Mouse (Mus musculus) brown adipose tissue, adult 24 weeks (tissue): ENCODE data around the gene Carmil3. TPM values are rescaled to one million over a fixed set of nuclear protein-coding genes. Genes with fewer than 3 reads are reported as not detected.
A peak's percentile ranks its signal among the peaks of the same experiment; 100 is the strongest.

Experiments used
- H3K27ac ChIP-seq: fragments of 200-500 bp; replicated peaks from 2 replicates; pipeline ENCODE4 v1.5.1; 2012; ENCODE audit warnings: low read depth, mild to moderate bottlenecking, low read length
- H3K4me1 ChIP-seq: fragments of 200-500 bp; 2 replicates; pipeline ENCODE4 v1.6.1; 2012; ENCODE audit warnings: low read length, mixed read lengths; ENCODE audit not compliant: control insufficient read depth, insufficient read depth, insufficient read length
- H3K4me3 ChIP-seq: fragments of 200-500 bp; 2 replicates; pipeline ENCODE4 v1.5.1; 2012; ENCODE audit warnings: low read depth, mild to moderate bottlenecking, low read length, moderate library complexity; ENCODE audit not compliant: insufficient read depth
- polyA plus RNA-seq: library from polyadenylated mRNA; stranded (reverse); fragments of >200 nt; gene quantifications from 2 replicates; pipeline ENCODE4 v1.2.4, GENCODE M21; 2012; ENCODE audit not compliant: missing spikeins, insufficient read depth, insufficient read length

Gene Carmil3
- 0.48 and 0.54 TPM in 2 replicates for polyA plus RNA-seq

DNA sequence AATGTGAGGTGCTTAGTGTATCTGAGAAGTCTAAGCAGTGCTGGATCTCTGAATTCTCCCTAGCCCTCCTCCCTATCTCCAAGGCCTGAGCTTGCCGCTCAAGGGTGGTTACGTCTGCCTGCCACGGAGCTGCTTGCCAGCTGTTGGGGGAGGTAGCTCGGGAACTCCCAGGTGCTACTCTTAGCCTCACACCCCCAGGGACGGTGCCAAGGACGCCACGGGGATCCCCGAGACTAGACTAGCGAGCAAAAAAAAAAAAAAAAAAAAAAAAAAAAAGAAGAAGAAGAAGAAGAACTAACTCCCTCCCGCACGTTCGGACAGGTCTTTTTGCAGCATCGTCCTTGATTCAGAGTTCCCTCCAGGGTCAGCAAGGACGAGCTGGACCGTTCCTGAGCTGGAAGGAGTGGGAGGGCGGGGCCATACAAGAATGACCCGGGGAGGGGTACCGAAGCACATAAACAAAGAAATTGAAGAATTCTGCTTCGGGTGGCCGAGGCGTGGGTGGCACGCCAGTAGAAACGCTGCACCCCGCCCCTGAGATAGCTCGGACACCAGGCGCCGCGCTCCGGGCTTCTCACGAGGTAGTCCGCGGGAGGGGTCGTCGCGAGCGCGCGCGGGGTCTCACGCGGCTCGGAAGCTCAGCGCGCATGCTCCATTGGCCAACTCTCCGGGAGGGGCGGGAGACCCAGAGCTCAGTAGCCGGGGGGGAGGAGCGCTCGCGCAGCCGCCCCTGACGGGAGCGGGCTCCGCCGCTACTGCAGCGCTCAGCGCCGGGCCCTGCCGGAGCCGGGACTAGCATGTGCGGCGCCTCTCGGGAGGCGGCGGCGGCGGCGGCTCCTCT, at the start of gene Carmil3:
Gene Carmil3 (plus strand): TSS at position 291 of the 841 bp plus-strand sequence.
- H3K27ac ChIP-seq: no peak within 1 kb of the TSS
- no peaks in the 10 kb centered on the region for H3K4me1 ChIP-seq
- H3K4me3 ChIP-seq: peak within 1 kb of the TSS; percentile 60

DNA sequence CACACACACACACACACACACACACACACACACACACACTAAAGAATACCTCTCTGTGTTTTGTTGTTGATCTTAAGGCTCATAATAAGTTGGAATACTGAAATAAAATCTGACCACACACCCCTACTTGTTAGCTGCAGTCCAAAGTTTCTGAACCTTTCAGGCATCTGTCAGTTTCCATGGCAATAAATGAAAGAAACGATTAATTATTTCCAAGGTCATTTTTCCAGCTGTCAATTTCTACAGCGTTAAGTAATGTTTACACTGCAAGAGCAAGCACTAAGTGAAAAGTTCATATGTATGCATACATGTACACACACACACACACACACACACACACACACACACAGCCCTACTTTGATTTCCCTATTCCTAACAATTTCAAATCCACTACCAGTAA, 32.8 kb upstream of the Carmil3 start:
- no peaks in the 10 kb centered on the region for H3K4me1 ChIP-seq
- no peak overlapping the region for H3K27ac ChIP-seq
- H3K4me3 ChIP-seq: no peak overlapping the region

DNA sequence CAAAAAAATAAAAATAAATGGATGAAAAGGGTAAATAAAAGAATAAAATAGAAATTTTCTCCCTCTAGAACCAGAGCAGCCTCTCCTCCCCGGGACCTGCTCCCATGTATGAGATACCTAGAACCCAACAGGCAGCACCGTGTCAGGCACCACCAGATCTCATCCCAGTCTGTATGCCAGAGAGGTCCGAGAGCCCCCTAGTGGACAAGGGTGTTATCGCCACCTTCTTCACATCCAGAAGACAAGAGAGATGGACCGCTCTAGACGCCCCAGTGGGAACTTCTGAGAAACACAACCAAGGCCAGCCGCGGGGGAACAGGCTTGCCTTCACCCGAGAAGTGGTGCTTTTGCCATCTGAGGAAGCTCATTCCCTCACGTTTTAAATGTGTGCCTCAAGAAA, 32.2 kb upstream of the Carmil3 start:
- no peak overlapping the region for H3K27ac ChIP-seq
- H3K4me3 ChIP-seq: no peak overlapping the region
- H3K4me1 ChIP-seq: no peaks in the 10 kb centered on the region

DNA sequence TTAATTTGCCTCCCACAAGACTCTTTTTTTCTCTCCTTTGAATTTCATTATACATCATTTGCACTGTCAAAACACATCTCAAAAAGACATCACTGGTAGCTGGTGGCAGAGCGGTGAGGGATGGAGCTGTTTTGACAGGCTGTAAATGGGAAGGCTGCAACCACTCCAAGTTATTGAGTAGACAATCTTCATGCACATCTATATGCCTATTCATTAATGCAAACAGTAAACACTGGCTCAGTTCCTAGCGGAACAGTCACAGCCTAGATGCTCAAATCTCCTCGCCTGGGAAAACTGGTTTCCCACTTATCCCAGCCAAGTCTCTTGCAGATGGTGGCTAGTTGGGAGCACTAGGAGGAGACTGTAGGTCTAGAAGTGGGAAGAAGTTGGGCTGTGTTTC, 31.7 kb upstream of the Carmil3 start:
- H3K27ac ChIP-seq: no peak overlapping the region

DNA sequence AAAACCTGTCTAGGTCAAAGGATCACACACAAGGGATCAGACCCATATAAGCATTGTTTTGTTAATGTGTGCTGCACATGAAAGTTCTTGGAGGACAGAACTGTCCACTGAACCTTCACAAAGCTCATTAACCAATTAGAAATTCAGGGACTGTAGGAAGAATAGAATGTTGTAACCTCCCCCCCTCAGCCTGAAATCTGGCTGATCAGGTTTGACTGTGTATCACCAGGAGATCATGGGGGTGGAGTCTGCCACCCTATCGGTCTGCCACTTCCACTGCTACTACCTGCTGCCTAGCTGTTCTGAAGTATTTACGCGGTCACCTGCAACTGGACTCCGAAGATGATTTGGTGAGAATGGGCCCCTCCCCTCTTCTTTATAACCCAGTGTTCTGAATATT, 30.7 kb upstream of the Carmil3 start:
- Histone ChIP-seq H3K4me1 (no peaks in the 10 kb centered on the region), H3K27ac (no peak overlapping the region), H3K4me3 (no peak overlapping the region)

More for the DNA sequence above, 31.7 kb upstream of the Carmil3 start:
- no peaks in the 10 kb centered on the region for H3K4me1 ChIP-seq
- H3K4me3 ChIP-seq: no peak overlapping the region

DNA sequence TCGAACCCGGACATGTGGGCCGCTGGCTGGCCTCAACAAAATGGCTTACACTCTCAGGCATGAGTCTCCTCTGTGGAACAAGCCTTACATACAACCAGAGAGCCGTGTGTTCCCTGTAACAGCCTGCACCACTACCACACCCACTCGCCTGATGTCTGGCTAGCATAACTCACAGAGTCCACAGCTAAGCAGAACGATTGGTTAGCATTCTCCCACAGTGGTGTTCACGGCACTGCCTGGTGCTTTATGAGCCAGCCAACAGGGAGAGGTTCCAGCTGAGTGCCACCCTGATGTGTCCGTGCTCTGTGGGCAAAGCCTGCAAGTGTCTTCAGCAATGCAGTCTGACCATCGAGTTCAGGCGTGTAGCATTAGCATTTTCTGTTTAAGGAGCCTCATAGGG, 30.2 kb upstream of the Carmil3 start:
- Histone ChIP-seq H3K27ac (no peak overlapping the region), H3K4me3 (no peak overlapping the region), H3K4me1 (no peaks in the 10 kb centered on the region)

DNA sequence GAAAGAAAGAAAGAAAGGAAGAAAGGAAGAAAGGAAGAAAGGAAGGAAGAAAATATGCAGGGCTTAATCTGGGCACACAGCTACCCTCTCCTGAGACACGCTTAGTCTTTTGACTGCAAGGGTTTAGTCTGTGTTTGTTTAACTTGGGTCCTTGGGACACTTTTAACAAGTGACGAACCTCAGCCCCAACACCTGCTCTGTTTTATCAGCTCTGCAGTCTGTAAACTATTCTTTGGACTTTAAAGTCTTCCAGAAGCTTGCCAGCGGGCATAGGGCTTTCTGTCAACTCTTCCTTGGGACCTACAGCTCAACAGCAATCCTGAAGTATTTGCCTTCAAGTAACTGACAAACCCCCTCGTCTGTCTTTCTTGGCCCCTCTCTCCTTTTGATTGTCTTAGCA, 28.7 kb upstream of the Carmil3 start:
- Histone ChIP-seq H3K4me1 (no peaks in the 10 kb centered on the region), H3K27ac (no peak overlapping the region), H3K4me3 (no peak overlapping the region)

DNA sequence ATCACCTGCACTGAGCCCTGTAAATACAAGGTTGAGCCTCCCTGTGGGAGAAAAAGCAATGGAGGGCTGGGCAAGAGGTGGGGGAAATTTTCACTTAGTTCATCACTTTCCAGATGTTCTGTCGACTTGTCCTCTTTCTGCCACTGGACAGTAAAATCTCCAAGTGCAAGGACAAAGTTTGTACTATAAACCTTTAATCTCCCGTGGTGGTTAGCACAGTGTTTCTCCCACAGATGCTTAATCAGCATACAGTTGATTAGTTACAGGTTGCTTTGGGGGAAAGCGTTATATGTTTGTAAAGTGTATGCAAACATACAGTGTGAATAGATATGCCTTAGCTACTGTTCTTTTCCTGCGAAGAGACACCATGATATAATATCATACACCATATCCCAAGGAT, 24.0 kb upstream of the Carmil3 start:
- peak overlapping the region; percentile 93 for H3K27ac ChIP-seq
- no peak overlapping the region for H3K4me3 ChIP-seq
- peaks cover 8% of the 10 kb centered on the region for H3K4me1 ChIP-seq

DNA sequence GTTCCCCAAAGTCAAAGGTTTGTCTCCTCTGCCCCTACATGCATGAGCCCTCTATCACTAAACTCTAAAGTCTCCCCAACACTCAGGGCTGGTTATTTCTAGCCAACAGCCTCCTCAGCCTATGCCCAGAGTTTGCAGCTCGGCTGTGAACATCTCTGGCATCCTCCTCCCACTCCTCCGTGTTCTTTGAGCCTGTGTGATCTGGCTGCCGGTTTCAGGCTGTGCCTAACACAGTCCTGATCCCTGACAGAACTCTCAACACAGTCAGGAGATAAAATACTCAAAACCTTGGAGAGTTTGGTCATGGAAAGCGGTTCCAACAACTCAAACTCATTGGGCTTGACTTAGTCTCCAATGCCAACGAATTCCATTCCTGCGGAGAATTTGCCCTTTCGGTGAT, 23.3 kb upstream of the Carmil3 start:
- Histone ChIP-seq H3K27ac (peak overlapping the region; percentile 93), H3K4me3 (no peak overlapping the region), H3K4me1 (peaks cover 8% of the 10 kb centered on the region)

DNA sequence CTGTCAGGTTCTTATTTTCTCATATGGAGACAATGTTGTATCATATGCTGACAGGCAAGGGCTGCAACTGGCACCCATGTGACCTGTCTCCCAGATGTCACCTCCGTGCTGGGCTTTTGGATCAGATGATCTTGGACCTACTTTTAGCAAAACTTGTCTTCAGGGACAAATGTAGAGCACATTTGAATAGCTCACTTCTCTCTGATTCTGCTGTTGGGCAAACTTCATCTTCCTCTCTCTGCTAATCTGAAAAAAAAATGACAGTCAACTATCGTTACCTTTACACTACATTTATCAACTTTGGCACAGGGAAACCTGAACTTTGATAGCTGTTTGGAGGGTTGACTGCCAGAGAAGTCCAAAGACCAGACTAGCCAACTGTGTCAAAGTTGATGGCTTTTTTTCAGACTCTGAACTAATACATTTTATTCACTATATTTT, 22.1 kb upstream of the Carmil3 start:
- Histone ChIP-seq H3K4me3 (no peak overlapping the region), H3K27ac (peak overlapping the region; percentile 93), H3K4me1 (peaks cover 8% of the 10 kb centered on the region)

DNA sequence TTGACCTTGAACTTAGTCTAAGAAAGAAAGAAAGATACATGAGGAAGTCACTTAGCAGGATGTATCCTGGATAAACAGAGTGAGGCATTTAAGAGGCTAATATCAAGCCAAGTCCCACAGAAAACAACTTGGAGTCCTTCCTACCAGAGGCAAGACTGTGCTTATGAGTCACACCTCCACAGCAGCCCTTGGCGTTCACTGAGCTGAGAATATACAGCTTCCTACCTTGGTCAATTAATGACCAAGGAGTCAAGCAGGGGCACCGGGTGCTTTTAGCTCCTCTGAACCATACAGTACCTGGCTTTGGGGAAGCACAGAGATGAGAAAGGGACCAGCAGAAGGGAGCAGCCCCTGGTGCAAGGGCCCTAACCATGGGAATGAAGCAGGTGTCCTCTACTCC, 21.4 kb upstream of the Carmil3 start:
- no peak overlapping the region for H3K4me3 ChIP-seq
- peak overlapping the region; percentile 97 for H3K27ac ChIP-seq
- H3K4me1 ChIP-seq: peaks cover 8% of the 10 kb centered on the region

DNA sequence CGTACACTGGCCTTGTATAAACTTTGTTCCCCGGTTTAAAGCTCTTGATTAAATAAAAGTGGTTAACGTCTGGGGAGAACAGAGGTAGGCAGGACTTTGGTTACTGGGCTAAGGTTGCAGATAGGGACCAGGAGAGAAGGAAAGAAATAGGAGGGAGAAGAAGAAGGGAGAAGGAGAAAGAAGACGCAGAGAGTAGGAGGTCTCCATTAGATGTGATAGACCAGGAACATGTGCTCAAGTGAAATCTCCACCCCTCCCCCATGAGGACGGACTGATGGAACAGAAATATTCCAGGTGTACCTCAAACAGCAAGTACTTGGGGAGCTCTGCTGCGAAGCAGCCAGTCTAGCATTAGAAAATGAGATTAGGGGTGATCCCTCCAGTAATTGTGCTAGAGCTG, 20.6 kb upstream of the Carmil3 start:
- Histone ChIP-seq H3K27ac (peak overlapping the region; percentile 97), H3K4me3 (no peak overlapping the region), H3K4me1 (peaks cover 8% of the 10 kb centered on the region)

DNA sequence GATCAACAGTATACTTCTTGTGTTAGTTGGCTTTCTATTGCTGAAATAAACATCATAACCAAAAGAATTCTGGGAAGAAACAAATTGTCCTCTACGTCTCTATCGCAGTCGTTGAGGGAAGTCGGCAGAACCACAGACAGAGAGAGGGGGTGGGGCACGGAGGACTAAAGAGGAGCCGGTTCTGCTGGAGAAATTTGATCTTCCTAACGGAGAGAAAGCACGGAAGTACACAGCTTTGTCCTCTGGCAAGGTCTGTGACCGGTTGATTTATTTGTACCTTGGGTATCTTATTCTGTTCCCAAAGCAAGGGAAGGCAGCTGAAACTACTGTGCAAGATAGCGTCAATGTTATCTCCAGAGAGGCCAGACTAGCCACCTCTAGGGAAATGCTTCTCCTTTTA, 19.6 kb upstream of the Carmil3 start:
- Histone ChIP-seq H3K4me3 (no peak overlapping the region), H3K4me1 (peaks cover 8% of the 10 kb centered on the region), H3K27ac (peak overlapping the region; percentile 46)

DNA sequence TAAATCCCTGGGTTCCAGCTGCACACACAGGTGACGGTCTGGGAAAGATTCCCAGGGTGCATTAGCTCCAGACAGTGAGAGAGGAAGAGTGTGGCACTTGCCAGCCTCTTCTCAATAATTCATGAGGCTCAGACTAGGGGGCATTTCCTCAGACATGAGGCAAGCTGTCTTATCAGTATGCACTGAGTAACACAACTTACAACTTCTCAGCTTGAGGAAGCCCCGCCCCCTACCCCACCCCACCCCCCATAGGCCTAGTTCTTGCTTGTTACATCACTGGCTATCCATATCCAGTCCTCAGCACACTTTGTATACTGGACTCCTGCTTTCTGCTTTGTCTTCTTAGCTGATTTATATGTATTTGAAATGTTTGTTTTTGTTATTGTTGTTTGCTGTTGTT, 14.8 kb upstream of the Carmil3 start:
- no peak overlapping the region for H3K4me3 ChIP-seq

DNA sequence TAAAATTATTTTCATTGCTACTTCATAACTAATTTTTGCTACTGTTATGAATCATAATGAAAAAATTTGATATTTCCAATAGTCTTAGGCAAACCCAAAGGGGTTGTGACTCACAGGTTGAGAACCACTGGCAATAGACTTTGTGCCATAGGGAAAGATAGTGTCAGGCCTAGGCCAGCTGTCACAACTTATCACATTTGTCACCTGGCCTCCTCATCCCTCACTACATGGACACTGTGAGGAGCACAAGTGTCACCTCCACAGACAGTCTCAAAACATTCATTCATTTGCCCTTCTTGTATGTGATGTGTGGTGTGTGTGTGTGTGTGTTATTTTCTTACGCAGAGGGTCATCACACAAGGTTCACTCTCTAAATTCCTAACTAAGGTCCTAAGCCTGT, 13.0 kb upstream of the Carmil3 start:
- no peaks in the 10 kb centered on the region for H3K4me1 ChIP-seq
- H3K4me3 ChIP-seq: no peak overlapping the region
- no peak overlapping the region for H3K27ac ChIP-seq

More for the DNA sequence above, 14.8 kb upstream of the Carmil3 start:
- no peak overlapping the region for H3K27ac ChIP-seq
- no peaks in the 10 kb centered on the region for H3K4me1 ChIP-seq

DNA sequence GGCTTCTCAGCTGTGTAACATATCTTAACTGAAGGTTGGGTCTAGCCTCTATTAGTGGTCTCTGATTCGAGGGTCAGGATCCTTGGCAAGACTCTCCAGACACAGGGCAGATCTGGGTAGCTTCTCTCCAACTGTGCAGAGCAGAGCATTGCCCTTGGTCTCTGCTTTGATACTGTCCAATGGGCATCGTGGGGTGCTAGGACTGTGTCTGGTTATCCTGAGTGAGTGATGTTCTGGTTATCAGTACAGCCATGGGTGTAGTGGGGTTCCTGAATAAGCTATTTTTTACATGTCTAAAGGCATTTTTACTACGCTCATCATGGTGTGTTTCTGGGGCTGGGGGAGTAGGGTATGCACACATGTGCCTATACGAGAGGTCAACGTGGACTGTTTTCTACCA, 12.6 kb upstream of the Carmil3 start:
- H3K4me3 ChIP-seq: no peak overlapping the region
- peak overlapping the region; percentile 85 for H3K27ac ChIP-seq
- no peaks in the 10 kb centered on the region for H3K4me1 ChIP-seq
